9 mouse cellular contexts compared by ENCODE assay signal in the genomic region with DNA sequence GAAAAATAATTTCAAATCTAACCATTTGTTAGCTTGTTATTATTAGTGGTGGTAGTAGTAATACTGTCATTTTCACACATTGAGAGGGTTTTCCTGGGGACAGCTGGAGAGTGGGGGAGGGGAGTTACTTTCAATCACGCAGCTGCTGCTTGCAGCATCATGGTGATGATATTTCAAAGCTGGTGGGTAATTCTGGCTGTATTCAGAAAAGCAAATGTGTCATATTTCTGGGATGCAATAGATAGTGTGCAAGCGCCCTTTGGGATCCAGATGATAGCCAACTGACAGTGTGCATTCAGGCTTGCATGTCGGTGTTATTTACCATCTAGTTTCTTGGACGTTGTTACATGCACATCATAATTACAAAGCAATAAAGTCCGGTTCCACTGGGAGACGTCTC. TPM values are rescaled to one million over a fixed set of nuclear protein-coding genes. Genes with fewer than 3 reads are reported as not detected.
DNase-seq lines count a peak whose midpoint lies in the region; ATAC-seq lines count a peak whose summit lies in the region.
"Had no signal": no experiment of that assay in that cellular context is flagged by ENCODE, and none has a peak within 500 bp of the region (broad histone marks: within the 10 kb centered on the region; RNA-seq: fewer than 3 reads in every experiment).

No protein-coding gene starts in this region.

- no peaks in the 10 kb centered on the region for H3K36me3 ChIP-seq in forebrain, embryonic 15.5 days
- H3K36me3 ChIP-seq: stomach, embryonic 15.5 days had no signal

- peak; percentile 55 for DNase-seq in left cerebral cortex, postnatal 4 days
- DNase-seq in left cerebral cortex, adult 18-20 months (ENCODE audit: low spot score in 2 of 2): no peak
- peak; percentile 65 for DNase-seq in layer of hippocampus, adult 9-11 months
- peak; percentile 50 for DNase-seq in retina, postnatal 1 day
- no peak for DNase-seq in ovary, adult 18-20 months (ENCODE audit: low spot score)
- no peak for DNase-seq in adrenal gland, postnatal 4 days (ENCODE audit: low spot score in 2 of 2)

- no peak for ATAC-seq in forebrain, embryonic 15.5 days (replicated peaks)

- H3K9me3 ChIP-seq in forebrain, embryonic 15.5 days: no peaks in the 10 kb centered on the region
- H3K9me3 ChIP-seq: stomach, embryonic 15.5 days had no signal

- 35% methylated on average over 6 of the region's 6 CpGs for WGBS in forebrain, embryonic 15.5 days

- peak overlapping the region; percentile 67 for H3K27ac ChIP-seq in forebrain, embryonic 15.5 days (replicated peaks)
- H3K27ac ChIP-seq: stomach, embryonic 15.5 days had no signal

- peaks cover 44% of the 10 kb centered on the region for H3K4me1 ChIP-seq in forebrain, embryonic 15.5 days
- H3K4me1 ChIP-seq: stomach, embryonic 15.5 days had no signal

- H3K9ac ChIP-seq in forebrain, embryonic 15.5 days (replicated peaks): no peak overlapping the region
- H3K9ac ChIP-seq: stomach, embryonic 15.5 days had no signal

- intact Hi-C loops in left cerebral cortex, postnatal 4 days (cut with DNase I): no loop called here

- no peaks in the 10 kb centered on the region for H3K27me3 ChIP-seq in forebrain, embryonic 15.5 days
- H3K27me3 ChIP-seq: stomach, embryonic 15.5 days had no signal

- peak overlapping the region; percentile 22; the same call in 1 of the 2 replicates for H3K4me2 ChIP-seq in forebrain, embryonic 15.5 days (replicated peaks)
- H3K4me2 ChIP-seq: stomach, embryonic 15.5 days had no signal

- H3K4me3 ChIP-seq in forebrain, embryonic 15.5 days: no peak overlapping the region
- H3K4me3 ChIP-seq: stomach, embryonic 15.5 days had no signal

RNA-seq across cellular contexts. Expression of gene Rhbdd1, which starts 4.2 kb away (rescaled TPM):
- total RNA-seq in left cerebral cortex, postnatal 4 days (2021): 1 to 10 TPM; 3.7 to 3.8 TPM
- total RNA-seq in left cerebral cortex, adult 18-20 months (2021): 1 to 10 TPM; 6.2 to 6.6 TPM
- polyA plus RNA-seq in forebrain, embryonic 15.5 days (2015; fragmentation: Nextera tagmentation; extraction: Ambion mirVana): 5.0 TPM in 2 replicates
- total RNA-seq in adrenal gland, postnatal 4 days (2021): 10 to 100 TPM; 24.2 to 24.3 TPM

RNA-seq across cellular contexts. Expression of gene Irs1, which starts 29.2 kb away (rescaled TPM):
- total RNA-seq in left cerebral cortex, postnatal 4 days (2021): 10 to 100 TPM; 30.5 to 30.8 TPM
- 10 to 100 TPM; 15.3 to 17.2 TPM for total RNA-seq in left cerebral cortex, adult 18-20 months (2021)
- 9.1 and 10.4 TPM in 2 replicates for polyA plus RNA-seq in forebrain, embryonic 15.5 days (2015; fragmentation: Nextera tagmentation; extraction: Ambion mirVana)
- total RNA-seq in adrenal gland, postnatal 4 days (2021): 10 to 100 TPM; 24.2 to 28.6 TPM
- total RNA-seq: MEL had no signal

Comparison
In these comparisons a context has a peak if more than half of its experiments do, and no peak if none do; other contexts are left out.
1. DNase-seq: peak in left cerebral cortex, postnatal 4 days (single experiment), layer of hippocampus, adult 9-11 months (single experiment) and retina, postnatal 1 day (single experiment); none in left cerebral cortex, adult 18-20 months (0 of 2), ovary, adult 18-20 months (single experiment) and adrenal gland, postnatal 4 days (0 of 2).